Mouse (Mus musculus): ENCODE measurements around the gene Susd4. TPM values are rescaled to one million over a fixed set of nuclear protein-coding genes. Genes with fewer than 3 reads are reported as not detected.

The Susd4 gene
- total and polyA plus RNA-seq, 2 experiments from 2014 or later: 80.6 to 98.7 TPM

DNA sequence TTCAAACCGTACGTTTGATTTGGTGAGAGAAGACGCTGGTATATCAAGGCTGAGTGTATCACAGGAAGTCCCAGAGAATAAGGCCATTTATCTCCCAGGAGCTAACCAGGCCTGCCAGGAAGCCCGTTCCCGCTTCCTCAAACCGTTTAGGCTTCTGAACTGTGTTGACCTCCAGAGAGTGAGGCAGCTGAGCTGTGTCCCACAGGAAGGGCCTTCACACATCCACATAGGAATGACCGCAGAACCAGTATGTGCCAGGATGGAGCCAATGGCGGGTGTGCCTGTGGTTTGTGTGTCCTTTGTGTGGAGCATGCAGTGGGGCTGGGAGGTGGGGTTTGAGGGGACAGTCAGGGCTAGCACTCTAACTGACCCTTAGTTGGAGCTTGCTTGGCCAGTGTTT, 117.6 kb downstream of the Susd4 start:
- Histone ChIP-seq H3K27me3 (ENCODE audit: insufficient read depth, low read length) (no peaks in the 10 kb centered on the region), H3K36me3 (ENCODE audit: insufficient read depth, low read length) (no peaks in the 10 kb centered on the region), H3K27ac (ENCODE audit: low read depth, low read length) (no peak overlapping the region), H3K4me3 (ENCODE audit: low read depth, low read length) (no peak overlapping the region), H3K4me2 (ENCODE audit: low read depth, low read length, poor library complexity, severe bottlenecking) (no peak overlapping the region), H3K9me3 (ENCODE audit: low read length) (no peaks in the 10 kb centered on the region), H3K4me1 (ENCODE audit: insufficient read depth, low read length) (no peaks in the 10 kb centered on the region; the same call in 1 of the 2 replicates), H3K9ac (replicated peaks; ENCODE audit: low read length, poor library complexity, severe bottlenecking) (no peak overlapping the region)
- WGBS: 87% methylated on average over 8 of the region's 8 CpGs
- no peak for TF ChIP-seq CTCF (IDR thresholded peaks at IDR 0.05)
- ATAC-seq (ENCODE audit: low FRiP score) (no peak), DNase-seq (ENCODE audit: low spot score) (no peak)

DNA sequence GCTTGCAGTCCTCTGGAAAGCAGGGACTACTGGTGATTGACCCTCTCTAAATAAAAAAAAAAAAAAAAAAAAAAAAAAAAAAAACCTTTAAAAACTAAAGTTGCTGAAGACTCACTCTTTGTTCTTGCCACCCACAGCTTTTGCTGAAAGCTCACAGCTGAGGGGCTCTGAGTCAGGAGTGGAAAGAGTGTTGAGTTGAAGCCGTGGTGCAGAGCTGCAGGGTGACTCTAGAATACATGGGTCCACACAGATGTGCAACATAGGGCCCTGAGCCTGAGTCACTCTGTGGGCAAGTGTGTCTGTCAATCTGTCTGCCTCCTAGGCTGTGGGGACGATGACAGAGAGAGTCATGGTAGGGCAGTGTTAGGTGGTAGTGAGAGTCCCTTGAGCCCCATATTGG, 119.0 kb downstream of the Susd4 start:
- Histone ChIP-seq H3K4me2 (ENCODE audit: low read depth, low read length, poor library complexity, severe bottlenecking) (no peak overlapping the region), H3K4me3 (ENCODE audit: low read depth, low read length) (no peak overlapping the region), H3K4me1 (ENCODE audit: insufficient read depth, low read length) (no peaks in the 10 kb centered on the region; the same call in 1 of the 2 replicates), H3K9me3 (ENCODE audit: low read length) (no peaks in the 10 kb centered on the region), H3K36me3 (ENCODE audit: insufficient read depth, low read length) (0 out of 2 replicates have a peak, but pooled peaks cover 1% of the 10 kb centered on the region), H3K27me3 (ENCODE audit: insufficient read depth, low read length) (no peaks in the 10 kb centered on the region), H3K9ac (replicated peaks; ENCODE audit: low read length, poor library complexity, severe bottlenecking) (no peak overlapping the region), H3K27ac (ENCODE audit: low read depth, low read length) (no peak overlapping the region)
- TF ChIP-seq CTCF (IDR thresholded peaks at IDR 0.05): no peak
- 80% methylated on average over 2 of the region's 2 CpGs for WGBS
- no peak for DNase-seq (ENCODE audit: low spot score)
- ATAC-seq (ENCODE audit: low FRiP score): no peak

DNA sequence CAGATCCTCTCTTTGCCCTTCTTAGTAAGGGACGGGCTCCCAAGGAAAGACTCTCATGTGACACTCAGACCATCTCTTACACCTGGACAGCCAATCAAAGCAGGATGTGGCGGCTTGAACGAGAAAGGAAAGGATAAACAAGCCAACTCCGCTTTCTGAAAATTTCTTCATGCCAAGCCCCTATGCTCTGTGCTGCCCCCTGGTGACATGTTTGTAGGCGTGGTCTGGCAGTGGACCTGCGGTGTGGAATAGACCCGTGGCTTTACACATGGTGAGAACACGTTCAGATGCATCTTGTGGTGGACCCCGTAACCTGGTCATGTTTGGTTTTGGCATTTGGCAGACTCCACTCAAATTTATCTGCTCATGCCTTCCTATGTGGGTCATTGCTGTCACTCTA, 132.0 kb downstream of the Susd4 start:
- WGBS: 68% methylated on average over 9 of the region's 9 CpGs
- TF ChIP-seq CTCF (IDR thresholded peaks at IDR 0.05): peak; percentile 73
- ATAC-seq (ENCODE audit: low FRiP score) (no peak), DNase-seq (ENCODE audit: low spot score) (peak; percentile 35)
- H3K36me3 ChIP-seq (ENCODE audit: insufficient read depth, low read length): peaks cover 14% of the 10 kb centered on the region
- H3K4me1 ChIP-seq (ENCODE audit: insufficient read depth, low read length): no peaks in the 10 kb centered on the region
- no peak overlapping the region for H3K4me3 ChIP-seq (ENCODE audit: low read depth, low read length)
- no peaks in the 10 kb centered on the region for H3K27me3 ChIP-seq (ENCODE audit: insufficient read depth, low read length)
- no peak overlapping the region for H3K27ac ChIP-seq (ENCODE audit: low read depth, low read length)
- H3K9me3 ChIP-seq (ENCODE audit: low read length): no peaks in the 10 kb centered on the region
- no peak overlapping the region for H3K4me2 ChIP-seq (ENCODE audit: low read depth, low read length, poor library complexity, severe bottlenecking)
- no peak overlapping the region for H3K9ac ChIP-seq (replicated peaks; ENCODE audit: low read length, poor library complexity, severe bottlenecking)

DNA sequence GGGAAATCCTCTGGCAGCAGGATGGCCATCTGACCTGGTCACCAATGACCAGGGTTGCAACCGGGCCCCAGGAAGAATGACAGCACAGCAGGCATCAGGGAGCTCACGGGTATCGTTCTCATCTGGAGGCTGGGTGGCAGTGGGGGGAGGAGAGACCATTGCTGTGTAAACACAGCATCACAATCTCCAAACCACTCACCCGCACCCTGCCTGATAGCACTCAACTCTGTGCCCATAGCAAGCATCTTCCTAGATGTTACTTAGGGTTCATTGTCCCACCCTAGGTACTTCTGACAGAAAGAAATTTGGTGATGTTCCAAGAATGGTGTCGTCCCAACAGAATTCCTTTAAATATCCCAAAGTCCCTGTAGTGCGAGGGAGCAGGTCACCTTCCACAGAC, 133.4 kb downstream of the Susd4 start:
- no peak overlapping the region for H3K4me2 ChIP-seq (ENCODE audit: low read depth, low read length, poor library complexity, severe bottlenecking)
- H3K36me3 ChIP-seq (ENCODE audit: insufficient read depth, low read length): peaks cover 6% of the 10 kb centered on the region; the same call in 1 of the 2 replicates
- H3K4me3 ChIP-seq (ENCODE audit: low read depth, low read length): no peak overlapping the region
- WGBS: 71% methylated on average over 6 of the region's 6 CpGs
- no peaks in the 10 kb centered on the region for H3K4me1 ChIP-seq (ENCODE audit: insufficient read depth, low read length)
- no peaks in the 10 kb centered on the region for H3K9me3 ChIP-seq (ENCODE audit: low read length)
- no peak overlapping the region for H3K9ac ChIP-seq (replicated peaks; ENCODE audit: low read length, poor library complexity, severe bottlenecking)
- no peaks in the 10 kb centered on the region for H3K27me3 ChIP-seq (ENCODE audit: insufficient read depth, low read length)
- no peak for DNase-seq (ENCODE audit: low spot score)
- no peak for ATAC-seq (ENCODE audit: low FRiP score)
- TF ChIP-seq CTCF (IDR thresholded peaks at IDR 0.05): no peak
- no peak overlapping the region for H3K27ac ChIP-seq (ENCODE audit: low read depth, low read length)

DNA sequence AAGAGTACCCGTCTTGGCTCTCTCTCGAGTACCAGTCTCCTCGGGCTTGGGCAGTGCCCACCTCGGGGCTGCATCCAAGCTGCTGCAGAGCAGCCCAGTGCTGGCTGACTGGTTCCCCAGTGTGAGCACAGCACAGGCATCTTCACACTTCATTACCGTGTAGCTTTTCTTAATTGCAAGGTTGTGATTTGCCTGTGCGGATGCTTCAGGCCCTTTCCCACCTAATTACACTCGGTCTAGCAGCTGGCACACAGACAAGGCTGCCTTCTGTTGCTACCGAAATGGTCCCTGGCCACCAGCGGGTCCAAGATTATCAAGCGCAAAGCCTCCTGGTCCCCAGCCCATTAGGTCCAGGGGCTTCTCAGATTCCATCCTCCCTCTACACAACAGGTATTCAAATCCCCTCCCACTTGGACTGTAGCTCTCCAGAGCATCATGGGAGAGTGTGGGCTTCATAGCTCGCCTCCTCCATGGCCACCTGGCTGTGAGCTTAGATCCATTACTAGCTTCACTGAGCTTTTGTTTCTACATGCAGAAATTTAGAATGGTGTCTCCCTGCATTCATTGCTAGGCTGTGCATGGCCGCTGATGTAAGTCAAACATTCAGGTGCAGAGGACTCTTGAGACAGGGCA, 134.0 kb downstream of the Susd4 start:
- TF ChIP-seq CTCF (IDR thresholded peaks at IDR 0.05): no peak
- H3K27ac ChIP-seq (ENCODE audit: low read depth, low read length): no peak overlapping the region
- ATAC-seq (ENCODE audit: low FRiP score): no peak

DNA sequence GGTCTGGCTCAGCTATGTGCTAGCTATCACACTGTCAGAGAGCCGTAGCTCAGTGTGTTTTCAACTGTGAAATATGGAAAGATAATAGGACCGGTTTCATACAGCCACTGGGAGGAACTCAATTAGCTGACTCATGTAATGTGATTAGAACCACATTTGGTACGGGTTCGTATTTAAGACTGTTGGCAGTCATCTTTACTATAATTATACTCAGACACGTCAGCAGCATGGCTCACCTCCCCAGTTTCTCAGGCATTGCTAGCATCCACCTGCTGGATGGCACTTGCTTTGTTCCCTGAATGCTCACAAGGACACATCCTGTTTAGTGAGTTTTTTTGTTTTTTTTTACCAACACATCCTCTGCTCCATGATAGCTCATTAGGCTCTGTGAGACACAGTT, 138.4 kb downstream of the Susd4 start:
- no peaks in the 10 kb centered on the region for H3K9me3 ChIP-seq (ENCODE audit: low read length)
- WGBS: 55% methylated on average over 5 of the region's 5 CpGs
- no peak for TF ChIP-seq CTCF (IDR thresholded peaks at IDR 0.05)
- H3K4me1 ChIP-seq (ENCODE audit: insufficient read depth, low read length): no peaks in the 10 kb centered on the region
- H3K4me2 ChIP-seq (ENCODE audit: low read depth, low read length, poor library complexity, severe bottlenecking): no peak overlapping the region
- no peak overlapping the region for H3K4me3 ChIP-seq (ENCODE audit: low read depth, low read length)
- no peaks in the 10 kb centered on the region for H3K36me3 ChIP-seq (ENCODE audit: insufficient read depth, low read length)
- no peaks in the 10 kb centered on the region for H3K27me3 ChIP-seq (ENCODE audit: insufficient read depth, low read length)
- ATAC-seq (ENCODE audit: low FRiP score) (no peak), DNase-seq (ENCODE audit: low spot score) (peak; percentile 41)
- H3K9ac ChIP-seq (replicated peaks; ENCODE audit: low read length, poor library complexity, severe bottlenecking): no peak overlapping the region
- H3K27ac ChIP-seq (ENCODE audit: low read depth, low read length): no peak overlapping the region

More for the DNA sequence above, 134.0 kb downstream of the Susd4 start:
- 0 out of 2 replicates have a peak, but pooled peaks cover 3% of the 10 kb centered on the region for H3K36me3 ChIP-seq (ENCODE audit: insufficient read depth, low read length)
- DNase-seq (ENCODE audit: low spot score): peak; percentile 86
- H3K27me3 ChIP-seq (ENCODE audit: insufficient read depth, low read length): no peaks in the 10 kb centered on the region
- WGBS: 63% methylated on average over 12 of the region's 12 CpGs
- H3K9me3 ChIP-seq (ENCODE audit: low read length): no peaks in the 10 kb centered on the region
- H3K9ac ChIP-seq (replicated peaks; ENCODE audit: low read length, poor library complexity, severe bottlenecking): no peak overlapping the region
- no peaks in the 10 kb centered on the region for H3K4me1 ChIP-seq (ENCODE audit: insufficient read depth, low read length)
- H3K4me3 ChIP-seq (ENCODE audit: low read depth, low read length): no peak overlapping the region
- no peak overlapping the region for H3K4me2 ChIP-seq (ENCODE audit: low read depth, low read length, poor library complexity, severe bottlenecking)

Data from midbrain, postnatal 0 days (tissue).